Mouse (Mus musculus) adrenal gland, postnatal 36 days (tissue): ENCODE measurements around the gene Kbtbd8. TPM values are rescaled to one million over a fixed set of nuclear protein-coding genes. Genes with fewer than 3 reads are reported as not detected.
A peak's percentile ranks its signal among the peaks of the same experiment; 100 is the strongest.

Source experiments
- DNase-seq, 2 experiments: peaks; one replicate each; pipeline ENCODE4 v3.0.0; 2021; ENCODE audit warnings: mixed read lengths in 1 of 2
- long read RNA-seq, 2 experiments: library from polyadenylated mRNA; stranded (forward); transcript quantifications; one replicate each; pipeline ENCODE4 v2.0.0; 2021; ENCODE audit warnings: borderline sequencing depth in 2 of 2
- total RNA-seq, 2 experiments: library from RNA; stranded (reverse); gene quantifications; 2 replicates each; pipeline ENCODE4 v1.2.3; 2021

The Kbtbd8 gene
- 1 to 10 TPM; 3.8 to 4.2 TPM for total RNA-seq
- long read RNA-seq, experiment 1 = 0 reads
- long read RNA-seq, experiment 2, partial matches to known transcripts = 1 of 1 reads
- long read RNA-seq, experiment 2, other reads (novel, unspliced or antisense) = 0 of 1 reads

DNA sequence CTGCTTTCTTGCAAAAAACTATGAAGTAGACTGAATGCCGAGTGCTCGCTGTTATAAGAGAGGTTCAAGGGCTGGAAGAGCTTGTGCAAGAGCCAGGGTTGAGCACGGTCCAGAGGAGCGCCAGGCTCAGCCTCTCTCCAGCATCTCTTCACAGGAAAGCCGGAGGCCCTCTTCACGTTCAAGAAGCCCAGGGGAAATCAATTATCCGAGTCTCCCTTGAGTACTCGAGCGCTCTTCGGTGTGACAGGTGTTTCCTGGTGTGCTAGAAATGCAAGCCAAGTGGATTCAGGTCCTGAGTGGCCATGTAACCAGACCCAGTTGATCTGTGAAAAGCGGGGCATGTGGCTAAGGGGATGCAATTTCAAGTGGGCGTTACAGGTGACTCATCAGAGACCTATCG is at the start of gene Kbtbd8:
TSS of gene Kbtbd8 (plus strand) at position 295 of the 400 bp plus-strand sequence.
- peak; percentile 24 to 26 for DNase-seq

DNA sequence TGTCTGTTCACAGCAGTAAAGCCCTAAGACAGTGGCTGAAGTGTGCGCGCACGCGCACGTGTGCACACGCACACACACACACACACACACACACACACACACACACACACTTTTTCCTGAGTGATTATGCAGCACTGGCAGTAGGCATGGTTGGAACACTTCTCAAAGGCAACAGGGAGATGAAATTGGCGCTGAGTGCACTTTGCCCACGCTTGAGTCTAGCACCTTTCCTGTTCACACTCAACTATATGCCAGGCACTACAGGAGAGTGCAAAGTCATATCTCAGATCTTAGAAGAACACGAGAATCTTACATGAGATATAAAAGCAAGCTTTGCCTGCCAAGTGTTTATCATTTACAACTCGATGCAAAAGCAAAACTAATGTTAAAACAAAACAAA is 47.3 kb upstream of the Kbtbd8 start:
- DNase-seq = no peak

DNA sequence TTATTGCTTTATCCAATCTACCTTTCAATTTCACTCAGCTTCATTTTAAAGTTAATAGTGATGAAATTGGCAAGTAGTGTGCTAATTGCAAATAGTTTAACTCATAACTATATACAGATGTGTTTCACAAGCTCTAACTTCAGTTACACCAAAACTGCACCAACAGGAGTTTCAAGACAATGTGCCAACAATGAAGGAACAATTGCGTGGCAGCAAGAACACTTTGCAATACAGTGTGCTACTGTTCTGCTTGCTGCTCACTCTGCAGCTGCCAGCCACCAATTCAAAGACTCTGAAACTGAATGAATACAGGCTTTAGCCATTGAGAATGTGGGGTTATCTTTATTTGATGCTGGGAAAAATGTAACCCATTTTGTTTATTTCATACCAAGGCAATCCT is 31.8 kb upstream of the Kbtbd8 start:
- DNase-seq = no peak

DNA sequence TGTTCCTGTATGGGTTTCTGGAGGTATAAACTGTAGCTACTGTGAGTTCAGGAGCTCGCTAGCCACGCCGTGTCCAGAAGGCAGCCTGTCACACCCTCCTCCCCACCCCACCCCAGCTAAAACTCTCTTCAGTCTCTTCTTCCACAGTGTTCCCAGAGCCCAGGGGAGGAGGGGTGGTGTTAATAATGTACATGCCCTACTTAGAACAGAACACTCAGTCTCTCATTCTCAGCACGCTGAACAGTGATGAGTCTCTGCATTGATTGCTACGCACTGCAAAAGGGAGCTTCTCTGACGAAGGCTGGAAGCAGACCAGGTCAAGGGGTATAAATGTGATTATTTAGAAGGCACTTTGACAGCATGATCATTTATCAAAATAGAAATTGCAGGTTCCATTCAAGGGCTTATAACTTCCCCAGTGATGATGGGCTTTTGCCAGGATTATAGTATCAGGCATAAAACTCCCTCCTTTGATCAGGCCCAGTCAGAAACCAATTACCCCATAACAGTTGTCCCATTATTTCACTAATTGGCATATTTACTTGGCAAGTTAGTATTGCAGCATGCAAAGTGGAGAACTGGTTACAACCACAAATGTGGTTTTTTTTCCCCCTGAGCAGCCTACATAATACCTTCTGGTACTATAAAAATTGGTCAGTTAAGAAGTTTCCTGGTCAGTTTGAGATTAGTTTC is 29.7 kb upstream of the Kbtbd8 start:
- DNase-seq = no peak

DNA sequence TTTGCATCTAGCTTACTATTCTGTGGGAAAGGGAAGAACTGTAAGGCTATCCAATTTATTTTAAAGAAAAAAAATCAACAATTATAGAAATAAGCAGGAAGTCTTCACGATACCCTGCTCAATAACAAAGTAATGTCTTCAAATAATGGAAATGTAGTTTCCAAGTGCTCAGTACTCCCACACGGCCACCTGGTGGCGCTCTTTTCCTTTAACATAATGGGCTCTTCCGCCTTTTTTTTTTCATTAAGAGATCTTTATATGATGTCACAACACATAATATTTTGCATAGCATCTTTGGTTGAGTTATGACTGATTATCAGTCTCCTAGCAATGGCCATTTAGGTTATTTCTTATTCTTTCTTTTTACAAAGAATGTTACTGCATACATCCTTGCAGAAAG is 29.0 kb upstream of the Kbtbd8 start:
- DNase-seq = peak in 1 of 2 experiments; percentile 5

DNA sequence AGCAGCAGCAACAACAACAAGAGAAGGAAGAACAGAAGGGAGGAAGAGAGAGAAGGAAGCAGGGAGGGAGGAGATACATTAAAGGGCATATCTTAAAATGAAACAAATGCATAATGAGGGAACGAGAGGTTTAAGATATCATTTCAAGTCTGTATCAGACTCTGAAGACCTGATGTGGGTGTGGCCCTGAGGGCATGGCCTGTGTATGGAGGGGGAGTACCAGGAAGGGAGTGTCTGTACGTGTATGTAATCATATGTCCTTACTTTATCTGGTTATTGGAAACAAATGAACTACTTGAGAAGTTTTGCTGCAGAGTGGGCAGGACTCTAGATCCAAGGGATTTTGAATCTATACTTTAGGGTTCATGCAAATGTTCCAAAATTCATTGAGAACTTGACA is 22.3 kb upstream of the Kbtbd8 start:
- no peak for DNase-seq

DNA sequence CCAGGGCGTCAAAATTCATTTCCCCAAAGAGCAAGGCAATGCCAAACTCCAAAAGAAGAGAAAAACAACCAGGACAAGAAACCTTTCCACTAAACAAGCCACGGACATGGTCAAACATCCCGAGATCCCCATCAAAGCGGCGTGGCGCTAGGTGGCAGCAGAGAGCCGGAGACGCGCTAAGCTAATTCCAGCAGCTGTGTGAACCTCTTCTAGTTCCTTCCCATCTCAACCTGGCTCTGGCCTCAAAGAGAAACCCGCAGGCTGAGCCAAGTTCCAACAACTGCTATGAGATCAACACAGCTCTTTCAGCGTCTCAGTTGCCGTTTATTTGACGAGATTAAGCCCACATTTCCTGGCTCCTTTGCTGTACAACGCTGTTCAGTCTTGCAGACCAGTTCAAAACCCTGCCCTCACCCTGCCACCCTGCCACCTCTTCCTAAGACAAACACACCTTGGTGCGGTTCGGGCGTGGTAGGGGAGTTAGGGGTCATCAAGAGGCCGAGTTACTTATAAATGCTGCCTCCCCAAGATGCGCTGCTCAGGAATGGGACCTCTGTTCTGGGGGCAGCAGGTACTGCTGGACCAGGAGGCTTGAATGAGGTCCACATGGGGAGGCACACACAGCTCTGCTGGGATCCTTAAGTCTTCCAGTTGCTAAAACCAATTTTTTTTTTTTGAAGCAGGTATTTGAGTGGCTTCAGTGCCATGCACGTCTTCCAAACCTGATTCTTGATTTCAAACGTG is 18.5 kb upstream of the Kbtbd8 start:
- DNase-seq = peak; percentile 85 to 89

DNA sequence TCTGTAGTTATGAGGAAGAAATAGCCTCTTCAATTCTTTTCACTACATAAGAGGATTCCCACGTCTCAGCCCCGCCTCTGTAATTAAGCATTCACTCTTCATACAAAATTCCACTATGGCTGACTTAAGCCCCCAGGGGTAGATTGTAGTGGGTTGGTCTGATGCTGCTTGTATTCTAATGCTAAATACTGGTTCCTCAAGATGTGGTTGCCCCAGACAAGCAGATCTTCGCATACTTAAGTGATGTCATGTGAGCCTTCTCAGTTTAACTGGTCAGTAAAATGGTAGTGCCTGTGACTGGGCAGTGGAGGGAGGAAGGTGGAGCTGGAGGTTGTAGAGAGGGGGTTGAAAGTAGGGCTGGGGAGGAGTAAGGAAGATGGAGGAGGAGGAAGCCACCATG is 13.3 kb upstream of the Kbtbd8 start:
- DNase-seq = no peak

DNA sequence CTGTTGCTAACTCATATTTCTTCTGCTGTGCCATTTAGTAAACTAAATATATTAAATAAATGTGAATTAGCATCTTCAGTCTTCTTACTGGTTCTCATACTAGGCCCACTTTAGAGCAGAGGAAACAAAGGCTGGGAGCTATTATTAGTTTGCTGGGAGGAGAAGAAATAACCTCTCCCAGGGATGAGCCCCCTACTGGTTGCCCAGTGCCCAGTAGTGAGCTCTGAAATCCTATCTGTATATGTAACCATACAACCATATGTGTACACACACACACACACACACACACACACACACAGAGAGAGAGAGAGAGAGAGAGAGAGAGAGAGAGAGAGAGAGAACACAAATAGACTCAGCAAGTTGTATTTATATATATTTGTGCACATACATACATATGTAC is 8.6 kb upstream of the Kbtbd8 start:
- DNase-seq = no peak

DNA sequence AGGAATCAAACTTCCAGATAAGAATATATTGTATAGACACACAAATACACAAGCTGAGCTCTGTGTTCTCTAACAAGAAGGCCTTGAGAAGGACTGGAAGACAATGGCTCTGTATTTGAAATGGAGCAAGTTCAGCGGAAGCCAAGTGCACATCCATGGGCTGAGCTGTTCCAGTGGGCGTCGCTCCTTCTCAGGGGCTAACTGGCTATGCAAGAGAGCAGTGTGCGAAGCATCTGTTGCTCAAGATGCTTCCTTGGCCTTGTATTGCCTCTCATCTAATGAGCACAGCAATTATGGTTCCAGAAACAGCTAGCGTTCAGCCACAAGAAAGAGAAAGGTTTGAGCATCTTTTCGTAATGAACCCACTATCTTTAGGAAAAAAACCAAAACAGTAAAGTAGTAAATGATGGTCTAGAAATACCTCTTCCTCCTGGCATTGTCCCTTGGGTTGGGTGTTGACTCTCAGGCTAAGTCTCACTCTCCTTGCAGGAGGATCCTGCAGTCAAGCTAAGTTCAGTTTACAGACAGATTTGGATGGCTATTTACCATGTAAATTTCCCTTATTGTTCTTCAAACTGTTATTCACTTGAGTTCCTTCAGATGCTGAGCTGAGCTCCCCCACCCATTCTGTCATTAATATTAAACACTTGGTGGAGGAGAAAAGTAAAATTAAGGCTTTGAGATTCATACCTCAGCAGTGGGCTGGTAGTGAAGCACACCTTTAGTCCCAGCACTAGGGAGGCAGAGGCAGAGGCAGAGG is 7.2 kb upstream of the Kbtbd8 start:
- DNase-seq = no peak

DNA sequence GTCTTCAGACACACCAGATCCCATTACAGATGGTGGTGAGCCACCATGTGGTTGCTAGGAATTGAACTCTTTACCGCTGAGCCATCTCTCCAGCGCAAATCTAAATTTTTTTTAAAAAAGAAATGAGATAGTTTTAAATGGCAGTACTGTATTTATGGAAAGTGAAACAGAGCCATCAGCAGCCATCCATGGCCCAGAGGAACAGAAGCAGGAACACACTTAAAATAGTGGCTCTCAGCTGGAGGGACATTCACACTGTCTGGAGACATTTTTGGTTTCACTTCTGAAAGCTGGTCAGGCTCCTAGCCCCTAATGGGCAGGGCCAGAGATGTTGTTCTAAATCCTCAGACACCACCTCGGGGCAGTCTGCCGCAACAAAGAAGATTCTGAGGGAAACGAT is 5.0 kb upstream of the Kbtbd8 start:
- no peak for DNase-seq

DNA sequence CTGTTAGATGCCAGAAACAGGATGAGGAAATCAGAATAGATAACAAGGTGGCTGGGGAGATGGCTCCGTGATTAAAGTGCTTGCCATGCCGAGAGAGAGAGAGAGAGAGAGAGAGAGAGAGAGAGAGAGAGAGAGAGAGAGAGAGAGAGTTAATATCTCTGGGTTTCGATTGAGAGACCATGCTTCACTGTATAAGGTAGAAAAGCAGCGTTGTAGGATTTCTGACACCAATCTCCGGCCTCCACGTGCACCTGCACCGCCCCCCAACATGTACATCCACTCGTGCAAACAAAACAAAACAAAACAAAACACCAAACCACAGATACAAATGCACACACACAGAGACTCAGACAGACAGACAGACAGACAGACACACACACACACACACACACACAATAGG is 527 bp upstream of the Kbtbd8 start:
- DNase-seq = no peak

DNA sequence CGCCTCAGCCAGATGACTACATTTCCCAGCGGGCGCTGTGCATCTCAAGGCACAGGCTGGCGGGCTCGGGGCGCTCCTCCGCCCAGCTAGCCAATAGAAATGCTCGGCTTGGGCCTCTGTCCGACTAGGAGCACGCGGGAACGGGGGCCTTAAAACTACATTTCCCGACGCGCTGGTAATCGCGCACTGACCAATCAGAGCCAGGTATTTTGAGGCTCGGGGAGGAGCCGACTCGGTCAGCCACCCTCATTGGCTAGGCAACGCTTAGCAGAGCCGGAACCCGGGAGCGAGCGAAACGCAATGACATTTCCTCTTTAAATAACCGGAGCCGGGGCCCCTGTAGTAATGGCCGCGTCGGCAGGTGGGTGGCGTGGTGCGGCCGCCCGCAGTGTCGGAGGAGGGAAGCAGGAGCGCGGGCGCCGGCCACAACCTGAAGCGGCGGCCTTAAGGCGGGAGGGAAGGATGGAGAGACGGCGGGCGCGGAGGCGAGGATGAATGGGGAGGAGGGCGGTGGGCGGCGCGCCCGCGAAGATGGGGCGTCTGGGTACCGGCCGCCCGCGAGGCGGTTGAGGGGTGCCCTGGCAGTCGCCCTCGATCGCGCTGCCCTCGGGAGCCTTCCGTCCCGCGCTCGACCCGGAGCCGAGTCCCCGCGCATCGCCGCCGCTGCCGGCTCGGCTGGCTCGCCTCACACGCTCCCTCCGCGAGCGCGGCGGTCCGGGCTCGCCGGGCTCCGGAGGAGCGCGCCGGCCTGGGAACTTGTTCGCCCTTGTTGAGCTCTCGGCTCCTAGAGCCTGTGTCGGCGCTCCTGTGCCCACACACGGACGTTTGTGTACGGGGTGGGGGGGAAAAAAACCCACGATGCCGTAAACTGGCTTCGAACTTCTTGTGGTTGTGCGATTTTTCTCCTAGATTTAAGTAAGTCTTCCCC is 838 bp downstream of the Kbtbd8 start:
- DNase-seq = peak; percentile 96

DNA sequence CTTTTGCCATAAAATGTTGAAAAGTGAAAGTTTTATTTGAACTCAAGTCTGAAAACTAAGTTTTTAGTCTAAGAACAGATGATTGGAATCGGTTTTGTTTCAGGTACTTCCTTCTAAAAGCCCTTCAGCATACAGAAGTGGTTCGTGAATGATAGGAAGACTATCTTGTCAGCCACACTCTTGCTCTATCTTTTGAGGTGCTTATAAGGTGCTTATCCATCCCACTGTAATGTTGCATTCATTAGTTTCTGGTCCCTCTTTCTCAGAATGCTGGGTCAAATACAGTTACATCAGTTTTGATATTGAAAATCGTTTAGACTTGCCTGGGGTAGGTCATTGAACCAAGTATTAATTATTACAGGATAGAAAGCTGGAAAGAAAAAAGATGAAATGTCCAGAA is 2.3 kb downstream of the Kbtbd8 start:
- no peak for DNase-seq

DNA sequence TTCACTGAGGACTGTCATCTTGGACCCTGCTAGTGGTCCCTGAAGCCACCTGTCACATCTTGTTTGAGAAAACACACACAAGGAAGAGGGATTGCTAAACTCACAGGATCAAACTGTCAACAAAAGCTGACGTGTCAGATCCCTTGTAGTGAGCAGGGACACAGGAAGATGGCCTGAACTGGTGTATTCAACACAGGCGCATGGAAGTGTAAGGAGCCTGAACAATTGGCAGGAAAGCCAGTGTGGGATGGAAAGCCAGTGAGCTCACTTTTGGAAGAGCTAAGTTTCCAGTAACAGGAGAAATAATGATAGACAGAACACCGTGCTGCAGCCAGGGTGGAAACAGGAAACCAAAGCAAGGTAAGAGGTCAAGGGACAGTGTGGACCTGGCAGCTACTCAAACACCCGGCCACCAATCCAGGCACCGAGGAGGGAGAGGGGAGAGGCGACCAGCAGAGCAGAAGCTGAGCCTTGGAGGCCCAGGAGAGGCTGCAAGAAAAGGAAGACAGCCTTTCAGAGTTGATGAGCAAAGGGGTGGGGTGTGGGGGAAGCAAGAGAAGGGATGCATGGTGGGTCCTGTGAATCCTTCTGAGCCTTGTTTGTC is 33.0 kb downstream of the Kbtbd8 start:
- no peak for DNase-seq

DNA sequence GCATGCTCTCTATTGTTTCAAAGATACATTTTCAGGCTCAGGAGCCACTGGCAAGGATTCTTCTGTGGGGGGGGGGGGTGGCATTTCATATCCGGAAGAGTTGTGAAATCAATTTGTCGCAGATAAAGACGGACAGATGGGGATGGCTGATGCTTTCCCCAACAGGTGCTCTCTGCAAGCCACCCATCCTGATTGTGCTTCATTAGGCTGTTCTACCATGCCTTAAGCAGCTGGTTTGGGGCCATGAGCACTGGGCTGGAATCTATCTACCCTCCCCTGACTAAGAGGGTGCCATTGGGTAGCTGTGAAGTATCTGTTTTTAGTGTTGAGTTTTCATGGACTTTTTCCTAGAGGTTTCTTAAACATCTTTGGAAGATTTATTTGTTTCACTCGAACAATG is 33.8 kb downstream of the Kbtbd8 start:
- no peak for DNase-seq

DNA sequence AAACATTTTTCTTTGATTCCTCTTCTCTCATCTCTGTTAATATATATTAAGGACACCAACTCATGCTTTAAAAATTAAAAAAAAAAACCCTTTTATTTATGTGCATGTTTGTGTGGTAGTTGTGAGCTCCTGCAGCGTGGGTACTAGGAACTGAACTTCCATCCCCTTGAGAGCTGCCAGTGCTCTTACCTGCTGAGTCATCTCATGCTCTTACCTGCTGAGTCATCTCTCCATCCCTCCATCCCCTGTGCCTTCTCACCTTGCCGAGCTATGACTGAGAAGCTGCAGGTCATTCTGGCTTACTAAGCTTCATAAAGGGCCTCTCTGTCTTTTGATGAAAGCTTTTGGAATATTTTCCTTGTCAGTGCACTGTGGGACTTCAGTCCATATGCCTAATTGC is 34.5 kb downstream of the Kbtbd8 start:
- DNase-seq = no peak

DNA sequence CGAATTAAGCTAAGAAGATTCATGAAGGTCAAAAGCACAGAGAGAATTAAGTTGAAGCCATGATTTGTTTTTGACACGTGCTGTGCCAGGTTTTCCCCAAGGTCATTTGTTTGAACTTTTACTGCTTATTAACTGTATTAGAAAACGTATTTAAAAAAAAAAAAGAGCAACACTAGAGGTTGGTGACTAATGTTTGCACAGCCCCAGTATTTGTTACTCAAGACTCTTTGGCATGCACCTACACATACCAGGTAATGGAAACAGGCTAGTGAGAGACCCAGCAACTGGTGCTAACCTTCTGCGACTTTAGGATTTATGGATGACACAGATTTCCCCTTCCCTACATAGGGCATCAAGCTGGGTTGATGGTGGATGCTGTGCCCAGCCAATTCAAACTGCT is 46.9 kb downstream of the Kbtbd8 start:
- DNase-seq = no peak

DNA sequence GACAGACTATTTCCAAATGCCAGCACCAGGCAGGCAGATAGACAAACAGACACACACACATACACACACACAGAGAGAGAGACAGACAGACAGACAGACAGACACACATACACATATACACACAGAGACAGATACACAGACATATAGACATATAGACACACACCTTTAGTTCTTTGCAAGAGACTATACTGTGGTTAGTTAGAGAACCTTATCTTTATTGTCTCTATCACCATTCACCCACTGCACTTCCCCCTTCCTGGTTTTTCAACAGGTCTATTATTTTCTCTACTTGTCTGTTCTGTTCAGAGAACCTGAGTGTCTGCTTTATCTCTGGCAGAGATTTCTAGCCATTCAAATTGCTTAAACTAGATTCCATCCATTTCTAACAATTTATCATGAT is 48.6 kb downstream of the Kbtbd8 start:
- no peak for DNase-seq

DNA sequence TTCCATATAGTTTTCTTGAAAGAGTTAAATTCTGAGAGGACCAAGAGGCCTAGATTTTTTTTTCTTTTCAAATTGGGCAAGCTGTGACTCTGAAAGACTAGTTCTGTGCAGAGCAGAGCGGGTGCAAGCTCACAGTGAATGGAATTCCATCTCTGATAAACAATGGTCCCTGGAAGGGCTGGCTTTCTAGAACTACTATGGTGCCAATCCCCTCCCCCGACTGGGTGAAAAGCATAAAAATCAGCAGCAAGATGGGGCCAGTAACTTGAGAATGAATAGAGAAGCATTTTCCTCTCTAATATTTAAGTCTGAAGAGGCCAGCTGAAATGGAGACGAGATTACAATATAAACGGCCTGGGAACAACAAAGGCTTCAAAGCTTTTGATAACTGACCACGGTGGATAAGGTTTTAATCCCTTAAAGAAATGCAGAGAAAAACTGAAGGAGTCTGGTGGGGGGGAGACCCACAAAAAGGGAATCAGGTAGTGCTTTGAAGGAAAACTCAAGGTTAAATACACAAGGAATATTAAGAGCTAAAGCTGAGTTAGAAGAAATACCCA is 50.7 kb downstream of the Kbtbd8 start:
- DNase-seq = no peak

DNA sequence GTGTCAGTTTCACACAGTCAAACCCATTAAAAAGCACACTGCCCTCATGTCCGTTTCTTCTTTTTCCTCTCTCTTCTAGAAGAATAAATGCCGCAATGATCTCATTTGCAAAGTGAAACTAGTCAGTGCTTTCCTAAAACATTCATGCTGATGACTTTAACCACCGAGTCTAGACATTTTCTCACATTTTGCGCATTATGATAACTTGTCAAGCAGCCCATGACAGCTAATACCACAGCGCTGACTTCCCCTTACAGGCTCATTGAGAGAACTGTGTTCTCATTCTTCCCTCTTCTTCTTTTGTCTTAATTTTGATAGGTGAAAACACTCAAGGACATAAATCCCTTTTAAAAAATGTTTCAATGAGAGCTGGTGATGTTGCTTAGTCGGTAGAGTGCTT is 52.4 kb downstream of the Kbtbd8 start:
- no peak for DNase-seq
